Mouse (Mus musculus) thymus, adult 2 months (tissue): ENCODE measurements around the gene Gm3336.

ENCODE experiments used
- CTCF ChIP-seq: fragments of 200-500 bp; IDR thresholded peaks from 2 replicates; pipeline ENCODE4 v1.5.1; 2012; ENCODE audit warnings: mild to moderate bottlenecking, control low read depth, low read length, moderate library complexity, borderline replicate concordance; ENCODE audit not compliant: control insufficient read depth, poor library complexity, insufficient read depth; ENCODE audit errors: extremely low read depth
- POLR2A ChIP-seq: fragments of 200-500 bp; IDR thresholded peaks from 2 replicates; pipeline ENCODE4 v1.6.1; 2012; ENCODE audit warnings: mild to moderate bottlenecking, low read length, control low read depth, moderate library complexity; ENCODE audit not compliant: control insufficient read depth, poor library complexity, insufficient read depth; ENCODE audit errors: extremely low read depth

DNA sequence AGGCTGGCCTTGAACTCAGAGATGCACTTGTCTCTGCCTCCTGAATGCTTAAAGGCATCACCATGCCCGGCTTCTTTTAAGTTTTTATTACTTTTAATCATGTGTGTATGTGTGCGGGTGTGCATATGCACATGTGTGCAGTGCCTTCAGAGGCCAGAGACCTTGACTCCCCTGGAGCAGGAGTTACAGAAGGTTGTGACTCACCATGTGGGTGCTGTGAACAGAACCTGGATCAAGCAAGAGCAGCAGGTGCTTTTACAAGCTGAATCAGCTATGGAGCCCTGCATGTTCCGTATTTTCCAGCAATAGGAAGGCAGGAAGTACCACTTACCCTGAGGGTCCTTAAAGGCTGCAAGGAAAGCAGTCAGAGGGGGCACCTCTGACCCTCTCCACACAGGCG is 27.1 kb upstream of the Gm3336 start:
- TF ChIP-seq POLR2A (no peak), CTCF (no peak)
